Mouse (Mus musculus): ENCODE results near the gene Lhx9. TPM values are rescaled to one million over a fixed set of nuclear protein-coding genes. Genes with fewer than 3 reads are reported as not detected.

The Lhx9 gene
- 0.04 TPM in 1 of 2 replicates, not detected in the other for polyA plus RNA-seq (2012; ENCODE audit: low replicate concordance)

GRCm38 (mm10) chr1:138848511-138849109, at the start of gene Lhx9:
Lhx9 (minus strand) TSS chr1:138848577.

GRCm38 (mm10) chr1:138856101-138856950, 7.9 kb upstream of the Lhx9 start, which contains the start of gene 2310009B15Rik:
2310009B15Rik (minus strand) TSS chr1:138856852.

Other genes starting within 250 kb of the Lhx9 start
- gene Nek7, start 228.4 kb downstream of the Lhx9 start, polyA plus RNA-seq (2012; ENCODE audit: low replicate concordance): 30.4 and 56.1 TPM in 2 replicates
- gene 2310009B15Rik, start 8.3 kb upstream of the Lhx9 start, polyA plus RNA-seq (2012; ENCODE audit: low replicate concordance): 21.5 and 38.5 TPM in 2 replicates
- gene Dennd1b, start 114.9 kb upstream of the Lhx9 start, polyA plus RNA-seq (2012; ENCODE audit: low replicate concordance): 11.9 and 17.6 TPM in 2 replicates